Mouse (Mus musculus) granulocyte monocyte progenitor cell, adult 5-6 weeks (primary cell): Measurements from ENCODE around the gene Mns1. TPM values are rescaled to one million over a fixed set of nuclear protein-coding genes. Genes with fewer than 3 reads are reported as not detected.

Experiments used
- ATAC-seq: replicated peaks from 2 replicates; pipeline ENCODE4 v1.8.0; 2016; ENCODE audit warnings: mild to moderate bottlenecking, moderate TSS enrichment, inconsistent platforms; ENCODE audit not compliant: poor library complexity, severe bottlenecking
- total RNA-seq, 2 experiments: library from RNA; stranded (forward) in 1 of 2; stranded (reverse) in 1 of 2; fragments of 200-712, 200-1000 nt in 1 of 2; fragments of >200 nt in 1 of 2; fragmentation: Nextera tagmentation in 1 of 2; gene quantifications; 2 replicates each; pipeline ENCODE4 v1.2.3; 2014 to 2017

The Mns1 gene
- total RNA-seq, 2 experiments from 2014 or later = 32.6 to 54.5 TPM

DNA sequence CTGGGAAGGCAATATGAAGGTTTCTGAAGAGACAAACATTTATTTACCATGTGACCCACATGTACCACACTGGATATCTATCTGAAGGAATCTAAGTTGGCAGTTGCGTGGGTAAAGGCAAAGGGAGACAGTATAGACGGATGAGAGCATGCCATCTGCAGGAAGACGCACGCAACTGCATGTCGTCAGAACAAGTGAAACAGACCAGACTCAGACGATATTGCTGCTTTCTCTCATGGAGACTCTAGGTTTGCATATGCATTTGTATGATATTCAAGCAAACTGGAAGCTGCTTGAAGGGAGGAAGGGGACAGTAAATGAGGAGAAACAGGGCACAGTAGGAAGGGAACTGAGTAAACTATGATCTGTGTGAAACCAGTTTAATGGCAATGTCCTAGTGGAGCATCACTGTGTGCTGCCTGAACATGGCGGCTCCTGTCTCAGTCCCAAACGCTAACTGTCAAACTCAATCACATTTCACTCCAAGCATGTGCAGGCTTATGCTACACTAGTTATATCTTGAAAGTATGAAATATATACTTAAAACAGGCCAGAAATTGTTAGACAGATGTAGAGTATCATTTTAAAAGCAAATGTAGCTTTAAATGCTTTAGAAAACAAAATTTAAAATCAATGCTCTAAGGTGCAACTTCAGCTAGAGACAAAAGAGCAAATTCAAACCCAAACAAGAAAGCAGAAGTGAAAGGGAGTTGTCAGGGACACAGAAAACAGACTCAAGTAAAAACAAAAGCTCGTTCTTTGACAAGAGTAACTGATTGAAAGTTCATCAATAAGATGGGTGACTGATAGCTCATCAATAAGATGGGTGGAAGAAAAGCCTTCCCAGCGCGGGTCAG, 30.0 kb downstream of the Mns1 start:
- peak; percentile 68 for ATAC-seq

DNA sequence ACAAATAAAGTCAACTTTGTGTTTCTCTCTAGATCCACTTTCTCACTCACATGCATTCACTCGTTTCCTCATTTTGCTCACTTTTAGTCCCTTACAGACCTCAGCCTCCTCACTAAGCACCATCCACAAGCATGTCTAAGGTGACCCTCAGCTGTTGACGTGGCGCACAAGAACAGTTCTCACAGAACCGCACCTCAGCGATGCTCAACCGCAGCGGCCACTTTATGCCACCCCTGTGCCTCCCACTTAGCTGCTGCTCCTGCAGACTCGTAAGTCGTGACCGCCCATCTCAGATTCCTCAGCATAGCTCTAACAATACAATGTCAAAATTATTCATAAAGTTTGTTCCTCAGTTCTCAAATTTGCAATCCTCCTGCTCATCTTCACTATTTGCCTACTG, 30.8 kb downstream of the Mns1 start:
- peak; percentile 38 for ATAC-seq

DNA sequence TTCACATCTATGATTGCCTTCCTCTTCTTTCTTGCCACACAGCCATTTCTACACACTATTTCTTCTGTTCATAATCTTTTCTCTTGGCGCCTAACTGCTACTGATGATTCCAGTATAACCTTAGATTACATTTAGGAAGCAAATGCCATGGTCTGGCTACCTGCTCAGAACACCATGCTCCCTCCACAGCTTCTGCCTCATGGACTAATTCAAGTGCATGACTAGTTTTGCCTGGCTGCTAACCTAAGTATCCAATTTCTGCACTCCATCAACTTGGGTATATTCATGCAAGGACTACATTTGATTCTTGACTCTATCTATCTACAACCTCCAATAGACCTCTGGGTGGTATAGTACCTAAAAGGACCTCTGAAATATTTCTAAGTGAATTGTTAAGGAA, 32.0 kb downstream of the Mns1 start:
- ATAC-seq = no peak

DNA sequence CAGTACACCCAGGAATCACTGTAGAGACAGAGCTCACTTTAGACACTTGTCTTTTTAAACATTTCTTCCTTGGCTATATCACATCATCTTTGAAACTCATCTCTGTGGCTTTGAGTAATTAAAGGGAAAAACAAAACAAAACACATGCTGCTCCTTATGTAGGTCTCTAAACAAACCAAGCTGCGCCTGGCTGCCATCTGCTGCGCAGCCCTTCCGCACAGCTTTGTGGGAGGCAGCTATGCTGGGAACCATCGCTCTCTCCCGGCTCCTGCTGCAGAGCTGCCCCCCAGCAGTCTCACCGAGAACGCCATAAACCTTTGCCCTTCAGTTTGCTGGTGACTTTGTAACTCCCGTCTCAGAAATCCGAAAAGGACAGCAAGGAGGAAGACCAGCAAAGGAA, 37.7 kb downstream of the Mns1 start:
- ATAC-seq = no peak

DNA sequence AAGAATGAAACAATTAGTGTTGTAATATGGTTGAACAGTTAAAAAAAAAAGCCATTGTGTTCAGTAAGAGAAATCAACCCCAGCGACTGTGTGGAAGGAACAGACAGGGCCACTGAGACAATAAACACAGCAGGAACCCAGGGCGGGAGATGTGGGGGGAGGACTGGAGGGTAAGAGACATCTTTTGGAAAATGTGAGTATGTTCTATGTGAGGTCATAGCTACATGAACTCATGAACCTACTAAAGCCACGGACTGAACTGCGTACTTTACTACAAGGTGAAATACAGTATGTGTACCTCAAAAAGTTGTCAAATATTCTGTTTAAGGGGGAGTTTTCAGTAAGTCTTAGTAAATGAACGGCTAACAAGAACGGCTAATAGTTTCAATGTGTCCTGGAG, 39.5 kb downstream of the Mns1 start:
- no peak for ATAC-seq

DNA sequence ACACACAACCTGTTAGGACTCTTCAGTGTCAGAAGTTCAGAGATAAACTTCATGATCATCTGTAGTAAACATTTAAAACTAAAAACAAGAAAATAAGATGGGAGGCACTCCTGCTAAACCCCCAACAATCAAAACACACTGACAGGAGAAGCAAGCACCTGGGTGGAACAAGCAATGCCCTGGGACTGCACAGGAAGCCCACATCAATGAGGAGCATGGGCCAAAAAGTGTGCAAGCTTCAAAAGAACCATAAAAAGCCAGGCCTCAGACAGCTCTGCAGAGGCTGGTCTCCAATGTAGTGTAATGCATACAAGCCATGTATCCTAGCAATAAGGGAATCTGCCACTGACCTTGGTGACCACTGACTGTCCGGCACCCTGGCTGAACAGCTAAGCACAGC, 41.5 kb downstream of the Mns1 start:
- ATAC-seq = no peak

DNA sequence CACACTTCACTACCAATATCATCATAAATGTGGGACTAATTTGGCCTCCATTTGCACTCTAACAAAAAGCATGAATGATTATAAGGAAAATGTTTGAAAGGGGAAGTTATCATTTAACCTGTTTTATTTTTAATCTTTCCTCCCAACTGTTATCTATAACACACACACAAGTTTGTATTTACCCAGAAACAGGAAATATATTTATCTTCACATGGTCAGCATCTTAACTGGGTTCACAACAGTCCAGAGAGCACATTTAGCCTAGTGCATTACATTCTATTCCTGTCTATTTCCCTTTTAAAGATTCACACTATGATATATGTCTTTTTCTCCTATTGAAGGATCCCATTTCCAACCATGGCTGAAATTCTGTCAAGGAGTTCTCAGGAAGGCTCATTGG, 50.7 kb downstream of the Mns1 start:
- ATAC-seq = no peak

DNA sequence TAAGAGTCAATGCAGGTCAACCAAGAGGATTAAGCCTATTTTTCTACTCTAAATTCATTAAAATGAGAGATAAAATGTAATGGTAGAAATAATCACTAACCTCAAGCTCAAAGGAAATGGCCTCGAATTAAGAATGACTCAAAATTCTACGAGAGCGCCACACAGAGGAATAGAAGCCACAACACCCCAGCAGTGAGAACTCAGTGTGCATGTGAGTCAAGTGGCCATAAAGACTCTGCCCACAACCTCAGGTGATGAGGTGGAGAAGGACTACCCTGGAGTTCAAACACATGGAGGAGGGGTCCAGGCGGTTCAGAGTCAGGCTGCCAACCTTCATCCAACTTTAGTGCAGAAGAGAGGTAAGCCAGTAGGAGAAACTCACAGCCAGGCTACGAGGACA, 51.3 kb downstream of the Mns1 start:
- ATAC-seq = no peak

DNA sequence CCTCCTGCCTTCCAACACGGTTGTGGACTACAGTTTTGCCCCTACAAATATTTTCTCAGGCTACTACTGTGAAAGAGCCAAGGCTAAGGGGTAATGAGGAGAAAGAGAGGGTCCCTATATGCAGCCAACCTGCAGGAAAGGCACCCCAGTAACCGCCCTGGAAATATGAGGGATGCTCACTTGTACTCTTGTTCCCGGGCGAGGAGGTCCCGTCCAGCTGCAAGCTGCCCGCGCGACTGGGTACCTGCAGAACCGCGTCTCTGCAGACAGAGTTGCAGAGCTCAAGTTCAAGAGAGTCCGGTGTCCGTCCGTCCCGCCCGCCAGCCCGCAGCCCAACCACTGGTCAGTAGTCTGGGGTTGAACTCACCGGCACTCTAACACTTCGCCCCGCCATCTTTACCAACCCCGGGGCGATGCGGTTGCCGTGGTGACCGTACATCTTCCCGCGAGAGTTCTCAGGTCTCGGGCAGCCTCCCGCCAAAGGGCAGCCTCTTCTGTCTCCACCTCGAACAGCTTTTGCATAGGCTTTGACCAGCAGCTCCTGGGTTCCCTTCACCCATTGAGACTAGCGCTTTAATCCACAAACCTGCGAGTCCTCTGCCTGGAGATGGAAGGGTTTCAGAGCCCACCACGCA, 53.9 kb downstream of the Mns1 start:
- ATAC-seq = peak; percentile 98

DNA sequence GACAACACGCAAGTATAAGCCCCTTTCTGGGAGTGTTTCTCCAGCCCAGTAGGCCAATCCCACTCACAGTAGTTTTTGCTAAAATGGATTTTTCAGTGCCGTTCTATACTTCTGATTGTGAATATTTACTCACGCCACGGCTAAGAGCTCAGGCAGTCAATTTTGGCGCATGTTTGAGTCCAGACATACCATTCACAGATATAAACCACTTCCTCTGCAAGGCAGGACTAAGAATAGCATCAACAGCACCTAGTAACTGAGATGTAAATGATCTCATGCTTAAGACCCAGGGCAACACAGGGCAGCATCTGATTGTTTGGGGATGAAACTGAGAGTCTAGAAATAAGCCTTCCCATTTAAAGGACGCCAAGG, 54.4 kb downstream of the Mns1 start, which contains the start of gene Tex9:
Gene Tex9, minus strand, starts transcription at position 19 of the 372 bp plus-strand sequence.
- ATAC-seq = peak; percentile 31

DNA sequence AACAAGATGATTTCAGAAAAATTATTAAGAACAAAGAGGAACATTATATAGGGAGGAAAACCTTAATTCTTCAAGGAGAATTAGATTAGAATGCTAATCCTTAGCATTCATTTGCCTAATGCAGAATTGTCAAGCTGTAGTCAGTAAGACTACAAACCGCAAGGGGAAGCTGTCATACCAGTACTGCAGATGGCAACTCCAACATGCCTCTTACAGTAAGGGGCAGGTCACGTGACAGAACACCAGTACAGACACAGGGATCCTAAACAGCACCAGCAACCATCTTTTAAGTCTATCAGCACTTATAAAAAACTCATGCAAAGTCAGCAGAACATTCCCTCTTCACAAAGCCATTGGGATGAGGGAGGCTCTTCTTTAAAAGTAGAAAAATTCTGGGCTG, 55.7 kb downstream of the Mns1 start:
- peak; percentile 57 for ATAC-seq

DNA sequence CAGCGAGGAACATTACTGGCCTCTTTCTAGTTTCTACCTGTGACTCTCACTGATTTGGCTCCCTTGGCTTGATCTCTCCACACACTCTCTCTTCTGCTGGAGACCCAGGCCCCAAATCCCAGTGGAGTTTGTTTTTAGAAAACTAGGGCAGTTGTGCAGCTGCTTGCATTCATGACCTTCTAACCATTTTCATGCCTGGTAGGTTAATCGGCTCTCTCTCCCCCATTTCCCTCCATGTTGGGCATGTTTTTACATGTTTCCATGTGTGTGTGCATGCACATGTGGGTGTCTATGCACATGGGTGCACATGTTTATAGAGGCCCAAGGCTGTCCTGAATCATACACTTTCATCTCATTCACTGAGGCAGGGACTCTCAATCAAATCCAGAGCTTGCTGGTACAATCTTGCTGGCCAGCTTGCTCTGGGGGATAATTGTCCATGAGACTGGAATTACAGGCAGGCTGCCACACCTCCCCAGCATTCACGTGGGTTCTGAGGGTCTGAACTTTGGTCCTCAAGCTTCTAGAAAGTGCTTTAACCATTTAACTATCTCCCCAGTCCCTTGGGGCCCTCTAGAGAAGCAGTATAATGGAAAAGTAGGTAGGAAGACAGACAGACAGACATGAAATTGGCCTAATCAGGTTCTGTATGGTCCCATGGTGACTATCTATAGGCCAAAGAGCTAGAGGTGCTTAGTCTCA, 56.3 kb downstream of the Mns1 start:
- no peak for ATAC-seq

DNA sequence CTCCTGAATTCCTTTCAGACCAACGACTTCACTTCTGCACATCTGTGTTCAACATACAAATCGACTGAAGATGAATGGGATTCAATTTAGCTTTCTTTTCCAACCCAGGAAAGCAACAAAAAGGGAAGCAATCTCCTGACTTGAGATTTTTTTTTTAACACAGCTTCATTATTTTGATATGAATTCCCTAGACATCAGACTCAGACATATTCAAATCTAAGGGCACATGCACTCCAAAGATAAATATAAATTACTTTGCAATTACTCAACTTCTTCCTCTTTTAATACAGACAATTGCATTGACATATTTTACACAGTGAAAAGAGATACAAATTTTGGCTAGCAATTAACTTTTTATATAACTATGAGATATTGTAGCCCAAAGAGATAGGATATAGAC, 58.9 kb downstream of the Mns1 start:
- no peak for ATAC-seq

DNA sequence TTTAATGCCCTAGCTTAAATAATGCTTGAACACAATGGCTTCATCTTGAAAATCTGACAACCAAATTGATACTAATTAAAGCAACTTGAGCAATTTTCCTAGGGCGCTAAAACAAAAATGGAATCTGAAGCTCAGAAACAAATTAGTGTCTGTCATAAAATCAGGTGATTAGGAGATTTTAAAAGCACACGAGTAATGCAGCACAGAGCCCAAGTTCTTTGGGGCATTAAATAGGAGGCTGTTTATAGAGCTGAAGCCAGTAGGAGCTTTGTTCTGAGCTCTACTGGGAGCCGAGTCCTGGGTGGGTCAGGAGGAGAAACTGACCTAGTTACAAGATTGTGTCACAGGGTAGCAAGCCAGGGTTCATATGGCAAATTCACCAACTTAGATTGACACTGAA, 59.4 kb downstream of the Mns1 start:
- no peak for ATAC-seq

Other genes with a start within 250 kb of the Mns1 start
- 46.4 and 78.8 TPM in 2 replicates for gene Zfp280d, start 163.2 kb upstream of the Mns1 start, total RNA-seq (2014; fragmentation: Nextera tagmentation)
- 48.8 and 50.6 TPM in 2 replicates for gene Zfp280d, start 163.2 kb upstream of the Mns1 start, total RNA-seq (2017)
- gene Tex9, start 54.2 kb downstream of the Mns1 start, total RNA-seq (2014; fragmentation: Nextera tagmentation) = 14.3 and 18.2 TPM in 2 replicates
- gene Tex9, start 54.2 kb downstream of the Mns1 start, total RNA-seq (2017) = 25.5 and 25.7 TPM in 2 replicates
- gene Rfx7, start 94.2 kb downstream of the Mns1 start, total RNA-seq (2014; fragmentation: Nextera tagmentation) = 73.0 and 82.4 TPM in 2 replicates
- 20.4 and 28.6 TPM in 2 replicates for gene Rfx7, start 94.2 kb downstream of the Mns1 start, total RNA-seq (2017)
- 118 and 129 TPM in 2 replicates for gene Nedd4, start 224.3 kb downstream of the Mns1 start, total RNA-seq (2014; fragmentation: Nextera tagmentation)
- gene Nedd4, start 224.3 kb downstream of the Mns1 start, total RNA-seq (2017) = 154 and 167 TPM in 2 replicates